Mouse (Mus musculus): ENCODE measurements at regions not wholly inside any gene's neighbourhood (a gene's known extent, or its start where the extent isn't known, plus 50 kb on each side); places are given as distances from the start of the nearest gene placed in this dataset.
"Not testable (repeated sequence)": the region's sequence is repeated elsewhere in the genome, so short reads cannot be mapped to it uniquely, and the experiment has no call there.

DNA sequence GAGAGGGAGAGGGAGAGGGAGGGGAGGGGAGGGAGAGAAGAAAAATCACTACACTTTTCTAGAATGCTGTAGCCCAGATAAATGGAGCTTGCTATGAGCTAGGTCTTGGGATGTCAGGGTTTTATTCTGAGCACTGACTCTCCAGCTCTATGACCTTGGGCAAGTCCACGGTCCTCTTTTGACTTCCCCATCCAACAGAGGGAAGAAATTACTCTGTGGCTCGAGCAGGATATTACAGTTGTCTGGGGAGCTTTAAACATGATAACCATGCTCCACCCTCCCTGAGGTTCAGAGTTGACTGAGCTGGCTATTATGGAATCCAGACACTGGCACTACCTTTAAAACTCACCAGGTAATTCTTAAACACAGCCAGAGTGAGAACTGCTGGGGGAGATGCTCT lies 112.6 kb upstream of the Klf4 start:
- no peak for DNase-seq (ENCODE audit: low read depth in 2 of 2, low spot score in 2 of 2)

DNA sequence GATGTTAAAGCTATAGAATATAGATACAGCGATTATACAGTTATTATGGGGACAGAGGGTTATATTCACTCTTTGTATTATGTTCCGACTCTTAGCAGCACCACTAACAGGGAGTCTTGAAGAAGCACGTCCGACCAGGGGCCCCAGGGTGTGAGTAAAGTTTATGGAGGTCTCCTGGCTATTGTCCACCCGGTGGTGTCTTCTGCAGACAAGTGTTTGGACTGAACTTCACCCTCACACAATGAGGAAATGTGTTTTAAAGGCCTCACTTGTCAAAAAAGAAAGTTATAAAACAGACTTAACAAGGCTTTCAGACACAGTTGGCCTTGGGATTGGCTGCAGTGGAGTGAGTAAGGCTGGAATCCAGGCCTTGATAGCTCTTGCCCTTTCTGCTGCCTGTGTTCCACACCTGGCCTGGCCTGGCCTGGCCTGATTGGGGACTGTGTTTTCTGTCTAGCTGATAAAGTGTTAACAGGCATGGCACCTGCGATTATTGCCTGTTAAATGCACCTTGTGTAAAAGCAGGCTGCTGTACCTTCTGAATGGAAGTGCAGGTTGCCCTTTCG lies 102.8 kb upstream of the Klf4 start:
- no peak for DNase-seq (ENCODE audit: low read depth in 2 of 2, low spot score in 2 of 2)

DNA sequence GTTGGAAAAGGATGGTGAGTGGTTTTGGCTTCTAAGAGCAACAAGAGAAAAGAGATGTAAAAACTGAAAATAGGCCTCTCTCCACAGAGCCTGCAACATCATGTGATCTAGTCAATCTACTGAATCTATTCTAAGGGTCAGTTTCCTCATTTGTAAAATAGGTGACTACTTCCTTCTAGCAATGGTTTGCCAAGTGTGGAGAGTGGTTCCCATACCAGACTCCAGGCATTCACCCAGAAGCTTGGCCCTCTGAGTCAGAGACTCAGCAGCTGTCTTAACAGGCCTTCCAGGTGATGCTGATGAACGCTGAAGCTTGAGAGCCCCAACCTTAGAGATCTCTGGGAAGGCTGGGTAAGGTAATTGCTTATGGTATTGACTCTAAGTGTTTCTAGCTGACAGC lies 98.9 kb upstream of the Klf4 start:
- no peak for DNase-seq (ENCODE audit: low read depth in 2 of 2, low spot score in 2 of 2)

DNA sequence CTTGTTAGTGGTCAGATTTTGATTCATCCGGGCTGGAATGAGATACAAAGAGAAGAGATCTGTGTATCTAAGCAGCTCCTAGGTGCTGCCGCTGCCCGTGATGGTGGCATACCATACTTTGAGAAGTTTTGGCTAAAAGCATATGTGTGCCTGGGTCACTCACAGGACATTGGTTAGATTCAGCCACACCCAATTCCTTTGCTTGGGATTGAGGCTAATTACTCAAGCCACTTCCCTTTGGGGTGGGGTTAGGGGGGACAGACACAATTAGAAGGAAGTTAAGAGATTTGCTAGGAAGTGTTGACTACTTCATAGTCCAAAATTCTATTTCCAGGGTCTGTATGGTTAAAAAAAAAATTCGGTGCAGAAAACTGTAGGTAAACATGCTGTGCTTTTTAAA lies 97.9 kb upstream of the Klf4 start:
- not testable (repeated sequence) for DNase-seq (ENCODE audit: low read depth in 2 of 2, low spot score in 2 of 2)

DNA sequence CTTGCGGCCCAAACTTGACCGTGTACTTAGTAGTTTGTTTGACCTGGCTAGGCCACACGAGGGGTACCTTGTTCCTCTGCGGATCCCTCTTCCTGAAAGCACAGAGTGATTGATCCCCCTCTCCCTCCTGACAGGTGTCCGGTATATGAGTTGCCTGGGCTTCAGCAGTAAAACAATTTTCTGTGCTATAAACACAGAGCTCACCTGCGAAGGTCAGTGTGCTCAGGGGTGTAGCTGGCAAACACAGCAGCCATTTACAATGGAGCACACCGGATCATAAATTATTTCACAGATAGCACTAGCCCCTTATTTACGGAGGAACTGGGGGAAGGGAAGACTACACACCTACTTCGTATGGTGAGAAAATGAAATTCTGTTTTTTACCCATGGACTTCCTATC lies 92.5 kb upstream of the Klf4 start:
- DNase-seq (ENCODE audit: low read depth in 2 of 2, low spot score in 2 of 2): no peak

DNA sequence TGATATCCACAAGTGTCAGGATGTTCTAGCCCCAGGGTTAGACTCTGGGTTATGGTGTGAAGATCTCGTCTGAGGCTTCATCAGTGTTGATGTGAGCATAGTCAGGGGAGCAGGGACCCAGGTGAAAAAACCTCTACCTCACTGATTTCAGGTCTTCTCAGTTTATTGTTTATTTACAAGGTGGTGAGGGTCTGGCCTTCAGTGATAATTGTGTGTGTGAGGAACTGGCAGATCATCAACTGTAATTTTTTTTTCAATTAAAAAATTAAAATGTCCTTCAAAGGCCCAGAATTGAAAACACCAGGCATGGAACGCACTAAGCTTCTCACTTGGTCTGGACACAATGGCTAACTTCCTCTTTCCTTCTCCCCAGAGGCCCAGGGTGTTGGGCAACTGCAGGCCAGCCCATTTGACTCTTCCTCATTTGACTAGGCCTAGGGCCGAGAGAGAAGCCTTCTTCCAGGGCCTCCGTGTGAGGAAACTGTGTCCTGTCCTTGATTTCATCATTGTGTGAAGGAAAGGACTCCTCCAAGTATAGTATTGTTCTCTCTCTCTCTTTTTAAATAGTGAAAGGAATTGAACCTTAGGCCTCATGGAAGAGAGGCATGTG lies 91.0 kb upstream of the Klf4 start:
- no peak for DNase-seq (ENCODE audit: low read depth in 2 of 2, low spot score in 2 of 2)

DNA sequence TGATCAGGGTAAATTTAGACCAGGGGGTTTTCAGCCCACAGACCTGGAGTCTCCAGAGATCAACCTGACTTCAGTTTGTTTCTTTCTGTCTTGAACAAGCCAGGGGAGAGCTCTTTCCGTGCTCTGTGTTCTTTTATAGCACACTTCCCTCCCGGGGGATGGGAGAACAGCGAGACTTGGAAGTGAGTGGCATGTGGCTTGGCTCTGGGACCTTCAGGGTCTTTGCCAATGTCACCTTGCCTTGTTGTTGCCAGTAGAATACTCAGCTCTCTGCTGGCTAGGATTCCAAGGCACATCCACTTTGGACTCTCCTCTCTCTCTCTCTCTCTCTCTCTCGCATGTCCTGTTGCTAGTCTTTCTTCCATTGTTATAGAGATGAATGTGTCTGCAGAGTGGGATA lies 90.4 kb upstream of the Klf4 start:
- DNase-seq (ENCODE audit: low read depth in 2 of 2, low spot score in 2 of 2): no peak

DNA sequence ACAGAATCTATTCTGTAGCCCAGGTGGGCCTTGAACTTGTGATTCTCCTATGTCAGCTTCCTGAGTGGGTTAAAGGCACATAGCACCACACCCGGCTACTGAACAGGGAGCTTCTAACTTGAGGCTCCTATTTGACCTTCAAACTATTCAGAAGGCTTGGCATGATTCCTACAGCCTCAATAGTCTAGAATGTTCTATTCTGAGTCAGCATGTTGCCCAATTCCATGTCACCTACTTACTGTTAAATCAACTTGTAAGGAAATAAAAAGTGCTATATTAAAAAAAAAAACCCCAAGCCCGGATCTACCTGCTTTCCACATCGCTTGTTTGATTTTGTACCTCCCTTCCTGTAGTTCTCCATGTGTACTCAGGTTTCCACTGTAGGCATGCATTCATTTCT lies 87.6 kb upstream of the Klf4 start:
- DNase-seq (ENCODE audit: low read depth in 2 of 2, low spot score in 2 of 2): no peak

DNA sequence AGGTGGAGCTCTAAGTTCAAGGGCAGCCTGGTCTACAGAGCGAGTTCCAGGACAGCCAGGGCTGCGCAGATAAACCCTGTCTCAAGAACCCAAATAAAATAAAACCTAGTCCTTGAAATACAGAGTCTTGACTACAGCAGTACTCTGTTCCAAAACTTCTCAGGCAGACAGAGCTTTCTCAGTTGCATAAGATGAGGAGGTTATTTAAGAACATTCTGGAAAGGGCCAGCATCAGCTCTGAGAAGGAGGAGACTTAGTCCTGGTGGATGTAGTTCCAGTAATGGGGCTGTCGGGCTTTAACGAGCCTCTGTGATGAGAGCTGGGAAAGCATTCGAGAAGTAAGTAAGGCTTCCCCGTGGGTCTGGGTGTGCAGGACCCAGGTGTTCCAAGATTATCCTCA lies 83.5 kb upstream of the Klf4 start:
- no peak for DNase-seq (ENCODE audit: low read depth in 2 of 2, low spot score in 2 of 2)

DNA sequence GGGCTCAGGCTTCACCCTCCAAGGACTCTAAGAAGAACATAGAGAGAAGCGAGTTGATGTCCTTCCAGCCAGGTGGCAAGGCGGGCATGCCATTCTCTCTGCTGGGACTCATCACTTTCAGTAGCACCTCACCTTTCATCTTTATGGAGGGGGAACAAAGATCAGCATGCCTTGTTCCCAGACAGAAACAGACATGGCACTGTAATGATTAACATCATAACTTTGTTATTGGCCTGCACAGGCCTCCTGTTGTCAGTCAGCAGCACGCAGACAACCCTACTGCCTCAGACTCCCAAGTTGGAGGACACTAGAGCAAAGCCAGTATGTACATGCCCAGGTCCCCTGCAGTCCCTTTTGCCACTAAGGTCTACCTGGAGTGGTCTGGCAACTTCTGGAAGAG lies 81.3 kb upstream of the Klf4 start:
- no peak for DNase-seq (ENCODE audit: low read depth in 2 of 2, low spot score in 2 of 2)

DNA sequence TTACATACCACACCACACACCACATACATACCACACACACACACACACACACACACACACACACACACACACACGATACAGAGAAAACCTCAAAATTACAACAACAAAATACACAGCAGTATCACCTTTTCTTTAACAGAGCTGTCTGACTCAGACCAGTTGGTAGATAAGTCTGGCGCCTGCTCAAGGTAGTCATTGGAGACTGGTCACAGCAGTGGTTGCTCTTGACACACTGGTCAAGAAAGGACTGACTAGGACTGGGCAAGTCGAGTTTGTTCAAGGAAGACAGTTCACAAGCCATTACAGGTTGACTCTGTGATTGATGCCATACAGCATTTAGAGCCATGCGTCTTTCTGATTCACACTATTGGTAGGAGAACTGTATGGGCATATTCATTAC lies 78.7 kb upstream of the Klf4 start:
- DNase-seq (ENCODE audit: low read depth in 2 of 2, low spot score in 2 of 2): no peak

DNA sequence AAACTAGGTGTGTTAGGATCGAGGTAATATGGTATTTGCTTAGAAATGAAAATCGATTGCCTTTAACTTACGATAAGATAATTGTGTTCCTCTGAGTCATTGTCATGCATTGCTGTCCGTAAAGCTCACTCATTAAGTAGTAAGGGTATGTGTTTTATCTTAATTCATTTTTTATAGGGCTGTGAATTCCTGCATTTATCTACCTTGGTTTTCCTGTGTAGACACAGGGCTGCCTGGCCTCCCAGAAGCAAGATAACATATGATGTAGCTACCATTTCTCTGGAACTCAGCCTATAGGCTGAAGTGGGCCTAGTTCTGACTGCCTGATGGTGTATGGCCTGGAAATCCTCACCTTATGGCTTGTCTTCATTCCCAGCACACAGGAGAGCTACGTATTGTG lies 76.9 kb upstream of the Klf4 start:
- DNase-seq (ENCODE audit: low read depth in 2 of 2, low spot score in 2 of 2): no peak

DNA sequence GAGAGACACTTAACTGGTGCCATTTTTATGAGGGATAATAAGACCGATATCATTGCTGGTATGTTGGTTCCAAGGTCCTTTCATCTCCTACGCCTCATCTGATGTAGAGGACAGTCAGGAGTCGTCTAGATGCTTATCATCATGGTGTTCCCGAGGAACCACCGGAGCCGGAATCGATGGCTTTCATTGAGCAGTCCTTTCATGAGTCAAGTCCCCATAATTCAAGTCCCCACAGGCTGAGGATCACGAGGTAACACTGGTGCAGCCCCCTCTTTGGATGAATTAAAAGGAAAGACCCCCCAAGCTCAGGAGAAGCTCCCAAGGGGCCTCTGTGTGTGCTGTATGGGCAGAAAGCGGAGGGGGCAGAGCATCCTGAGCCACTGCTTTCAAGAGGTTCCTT lies 73.3 kb upstream of the Klf4 start:
- no peak for DNase-seq (ENCODE audit: low read depth in 2 of 2, low spot score in 2 of 2)

DNA sequence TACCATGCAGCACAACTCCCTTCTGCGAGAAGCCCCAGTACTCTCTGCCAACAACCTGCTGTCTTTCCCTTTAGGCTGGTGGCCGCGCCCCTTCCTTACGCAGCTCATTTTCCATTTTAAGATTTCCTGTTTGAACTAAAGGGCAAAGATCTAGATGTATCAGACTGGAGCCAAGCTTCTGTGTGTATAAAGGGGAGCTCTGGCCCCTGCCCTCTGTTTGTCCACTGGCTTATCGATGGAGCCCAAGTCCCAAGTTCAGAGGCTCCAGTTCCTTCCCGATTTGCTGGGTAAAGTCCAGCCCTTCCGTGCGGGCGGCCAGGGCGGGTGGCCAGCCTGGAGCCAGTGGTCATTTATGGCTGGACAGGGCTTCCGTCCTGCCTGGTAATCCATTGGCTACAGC lies 72.6 kb upstream of the Klf4 start:
- DNase-seq (ENCODE audit: low read depth in 2 of 2, low spot score in 2 of 2): no peak

DNA sequence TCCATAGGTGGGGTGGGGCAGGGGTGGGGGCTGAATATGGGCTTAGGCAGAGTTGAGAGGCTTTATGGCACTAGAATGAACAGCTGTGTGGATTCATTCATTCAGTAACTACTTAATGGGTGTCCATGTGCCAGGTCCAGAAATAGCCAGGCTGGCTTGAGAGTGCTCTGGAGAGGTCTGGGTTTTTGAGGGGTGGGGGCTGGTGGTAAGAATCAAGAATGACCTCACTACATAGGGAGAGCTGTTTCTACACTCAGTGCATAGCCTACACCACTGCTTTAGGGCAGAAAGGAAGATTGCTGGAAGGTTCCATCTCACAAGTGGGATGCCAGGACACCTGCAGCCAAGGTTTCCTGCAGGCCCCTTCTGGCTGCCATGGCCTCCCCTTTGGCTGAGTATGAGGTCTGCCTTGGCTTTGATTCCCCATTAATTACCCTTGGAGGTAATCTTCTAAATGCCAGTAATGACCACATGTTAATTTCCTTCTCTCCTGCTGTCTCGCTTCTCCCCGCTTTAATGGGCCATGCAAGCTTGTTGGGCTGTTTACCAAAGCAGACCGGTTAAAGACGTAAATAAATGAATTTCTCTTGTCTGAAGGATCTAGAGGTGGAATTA lies 71.7 kb upstream of the Klf4 start:
- DNase-seq (ENCODE audit: low read depth in 2 of 2, low spot score in 2 of 2): no peak

DNA sequence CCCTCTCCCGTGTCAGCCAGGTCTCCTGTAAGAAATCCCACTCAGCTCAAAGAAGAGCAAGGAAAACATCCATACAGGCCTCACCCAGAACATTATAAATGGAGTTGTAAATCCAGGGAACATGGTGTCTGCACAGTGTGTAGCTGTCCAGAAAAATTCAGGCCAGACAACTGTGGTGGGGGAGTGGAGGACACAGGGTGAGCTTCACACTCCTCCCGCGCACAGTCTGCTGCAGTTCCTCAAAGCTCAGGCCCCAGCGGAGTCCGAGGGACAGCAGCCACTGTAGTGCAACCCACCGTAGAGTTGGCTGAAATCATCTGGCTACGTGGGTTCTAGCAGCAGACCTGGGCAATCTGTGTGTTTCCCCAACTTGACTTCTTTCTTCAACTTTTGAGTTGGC lies 62.9 kb upstream of the Klf4 start:
- DNase-seq (ENCODE audit: low read depth in 2 of 2, low spot score in 2 of 2): no peak

DNA sequence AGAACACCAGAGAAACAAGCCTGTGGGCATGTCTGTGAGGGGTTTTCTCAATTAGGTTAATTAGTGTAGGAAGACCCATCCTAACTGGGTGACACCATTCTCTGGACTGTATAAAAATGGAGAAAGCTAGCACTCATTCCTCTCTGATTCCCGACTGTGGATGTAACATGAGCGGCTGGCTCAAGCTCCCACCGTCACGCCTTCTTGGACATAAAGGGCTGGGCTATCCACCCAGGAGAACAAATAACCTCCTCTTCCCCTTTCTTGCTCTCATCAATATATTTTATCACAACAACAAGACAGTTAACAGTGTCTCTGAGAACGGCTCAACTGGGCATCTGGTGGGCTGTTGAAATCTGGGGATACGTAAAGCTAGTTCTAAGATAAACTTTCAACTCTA lies 62.4 kb upstream of the Klf4 start:
- no peak for DNase-seq (ENCODE audit: low read depth in 2 of 2, low spot score in 2 of 2)

DNA sequence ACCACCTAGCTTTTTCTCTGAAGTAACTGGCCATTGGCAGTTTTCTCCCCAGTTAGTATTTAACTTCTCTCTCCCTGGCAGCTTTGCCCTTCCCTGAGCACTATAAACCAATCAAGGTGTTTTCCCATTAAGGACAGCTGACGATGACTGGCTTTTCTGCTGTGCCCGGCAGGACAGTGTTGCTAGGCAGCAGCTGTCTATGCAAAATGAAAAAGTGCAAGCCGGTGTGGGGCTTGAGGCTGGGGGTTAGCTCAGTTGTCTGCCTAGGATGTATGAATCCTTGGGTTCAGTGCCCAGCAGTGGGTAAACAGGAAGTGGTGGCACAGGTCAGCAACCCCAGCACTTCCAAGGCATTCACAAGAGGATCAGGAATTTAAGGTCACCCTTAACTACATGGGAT lies 60.9 kb upstream of the Klf4 start:
- no peak for DNase-seq (ENCODE audit: low read depth in 2 of 2, low spot score in 2 of 2)

DNA sequence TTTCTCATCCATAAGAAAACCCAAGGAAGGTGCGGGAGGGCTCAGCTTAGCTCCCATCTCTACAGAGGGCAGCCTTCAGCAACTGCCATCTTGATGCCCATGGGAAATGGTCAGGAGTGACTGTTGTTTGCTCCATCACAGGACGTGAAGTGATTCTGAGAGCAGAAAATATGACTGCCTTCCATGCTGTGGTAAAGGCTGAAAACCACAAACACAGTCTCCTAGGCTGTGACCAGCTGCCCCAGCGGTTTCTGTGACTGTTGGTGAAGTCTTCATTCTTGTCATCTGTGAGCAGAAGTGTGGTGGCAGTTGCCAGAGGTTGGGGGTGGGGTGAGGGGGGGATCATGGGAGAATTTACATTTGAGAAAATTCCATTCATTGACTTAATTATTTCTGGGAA lies 53.9 kb upstream of the Klf4 start:
- DNase-seq (ENCODE audit: low read depth in 2 of 2, low spot score in 2 of 2): no peak

DNA sequence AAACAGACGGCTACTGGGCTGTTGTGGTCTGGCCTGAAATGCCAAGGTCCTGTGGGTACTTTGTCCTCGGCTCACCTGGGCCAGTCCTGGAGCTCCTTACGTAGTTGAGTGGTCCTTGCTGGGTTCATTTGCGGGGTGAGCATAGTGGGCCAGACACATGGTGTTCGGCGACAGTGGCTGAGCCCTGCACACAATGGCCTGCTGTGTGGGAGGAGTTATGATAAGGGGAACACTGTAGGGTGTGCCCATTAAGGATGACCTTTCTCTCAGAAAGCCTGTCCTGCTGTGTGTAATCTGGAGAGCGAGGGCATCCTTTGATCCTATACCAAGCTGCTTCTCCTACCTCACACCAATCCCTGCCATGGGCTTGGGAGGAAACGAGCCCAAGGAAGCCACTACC lies 51.3 kb upstream of the Klf4 start:
- no peak for DNase-seq (ENCODE audit: low read depth in 2 of 2, low spot score in 2 of 2)

All from CD8-positive naive resting alpha-beta T cell, adult 2 months (primary cell).